Mouse (Mus musculus): ENCODE measurements around the gene Hsf2bp.
A peak's percentile ranks its signal among the peaks of the same experiment; 100 is the strongest.
"Not testable (repeated sequence)": the region's sequence is repeated elsewhere in the genome, so short reads cannot be mapped to it uniquely, and the experiment has no call there.

The Hsf2bp gene

GRCm38 (mm10) chr17:32035609-32036508 lies at the start of gene Hsf2bp, which contains the start of gene Rrp1b:
Hsf2bp (minus strand) TSS chr17:32036349.
Rrp1b (plus strand) TSS chr17:32036100.
- peak; percentile 93 for DNase-seq (ENCODE audit: low read depth, low spot score)

- no peak for DNase-seq (ENCODE audit: low read depth, low spot score)
Measured at GRCm38 (mm10) chr17:32083351-32083750, 47.2 kb upstream of the Hsf2bp start.

GRCm38 (mm10) chr17:32075164-32075563 lies 39.0 kb upstream of the Hsf2bp start:
- peak; percentile 85 for DNase-seq (ENCODE audit: low read depth, low spot score)

- no peak for DNase-seq (ENCODE audit: low read depth, low spot score)
Measured at GRCm38 (mm10) chr17:32074658-32075057, 38.5 kb upstream of the Hsf2bp start.

- DNase-seq (ENCODE audit: low read depth, low spot score) = peak; percentile 88
Measured at GRCm38 (mm10) chr17:32073359-32073758, 37.2 kb upstream of the Hsf2bp start.

- no peak for DNase-seq (ENCODE audit: low read depth, low spot score)
Measured at GRCm38 (mm10) chr17:32068810-32069209, 32.7 kb upstream of the Hsf2bp start.

- no peak for DNase-seq (ENCODE audit: low read depth, low spot score)
Measured at GRCm38 (mm10) chr17:32068381-32068780, 32.2 kb upstream of the Hsf2bp start.

- peak; percentile 45 for DNase-seq (ENCODE audit: low read depth, low spot score)
Measured at GRCm38 (mm10) chr17:32067541-32067940, 31.4 kb upstream of the Hsf2bp start.

GRCm38 (mm10) chr17:32064762-32065161 lies 28.6 kb upstream of the Hsf2bp start:
- DNase-seq (ENCODE audit: low read depth, low spot score) = not testable (repeated sequence)

- DNase-seq (ENCODE audit: low read depth, low spot score) = no peak
Measured at GRCm38 (mm10) chr17:32063654-32064053, 27.5 kb upstream of the Hsf2bp start.

GRCm38 (mm10) chr17:32061219-32061618 lies 25.1 kb upstream of the Hsf2bp start:
- DNase-seq (ENCODE audit: low read depth, low spot score) = peak; percentile 43

GRCm38 (mm10) chr17:32059084-32059483 lies 22.9 kb upstream of the Hsf2bp start:
- DNase-seq (ENCODE audit: low read depth, low spot score) = peak; percentile 18

- peak; percentile 75 for DNase-seq (ENCODE audit: low read depth, low spot score)
Measured at GRCm38 (mm10) chr17:32057843-32058242, 21.7 kb upstream of the Hsf2bp start.

- no peak for DNase-seq (ENCODE audit: low read depth, low spot score)
Measured at GRCm38 (mm10) chr17:32053677-32054076, 17.5 kb upstream of the Hsf2bp start.

GRCm38 (mm10) chr17:32052237-32053080 lies 16.3 kb upstream of the Hsf2bp start:
- DNase-seq (ENCODE audit: low read depth, low spot score) = no peak

- no peak for DNase-seq (ENCODE audit: low read depth, low spot score)
Measured at GRCm38 (mm10) chr17:32050609-32051008, 14.5 kb upstream of the Hsf2bp start.

GRCm38 (mm10) chr17:32049914-32050313 lies 13.8 kb upstream of the Hsf2bp start:
- DNase-seq (ENCODE audit: low read depth, low spot score) = peak; percentile 23

- DNase-seq (ENCODE audit: low read depth, low spot score) = no peak
Measured at GRCm38 (mm10) chr17:32048351-32048750, 12.2 kb upstream of the Hsf2bp start.

GRCm38 (mm10) chr17:32046541-32046940 lies 10.4 kb upstream of the Hsf2bp start:
- DNase-seq (ENCODE audit: low read depth, low spot score) = no peak

GRCm38 (mm10) chr17:32040263-32040662 lies 4.1 kb upstream of the Hsf2bp start:
- DNase-seq (ENCODE audit: low read depth, low spot score) = no peak

- DNase-seq (ENCODE audit: low read depth, low spot score) = no peak
Measured at GRCm38 (mm10) chr17:32036509-32037438, 625 bp upstream of the Hsf2bp start.

All from ZHBTc4 (cell line).